Mouse (Mus musculus): ENCODE measurements around the gene Nubpl.
A peak's percentile ranks its signal among the peaks of the same experiment; 100 is the strongest.

Nubpl gene

GRCm38 (mm10) chr12:52328488-52328887 is 231.0 kb downstream of the Nubpl start:
- DNase-seq (ENCODE audit: low read depth, low spot score) = no peak

- DNase-seq (ENCODE audit: low read depth, low spot score) = no peak
These were observed 237.7 kb downstream of the Nubpl start for GRCm38 (mm10) chr12:52335142-52335765.

GRCm38 (mm10) chr12:52338136-52338753 is 240.7 kb downstream of the Nubpl start:
- DNase-seq (ENCODE audit: low read depth, low spot score) = no peak

- DNase-seq (ENCODE audit: low read depth, low spot score) = no peak
These were observed 249.1 kb downstream of the Nubpl start for GRCm38 (mm10) chr12:52346611-52347010.

- no peak for DNase-seq (ENCODE audit: low read depth, low spot score)
These were observed 252.7 kb downstream of the Nubpl start for GRCm38 (mm10) chr12:52350276-52350675.

- DNase-seq (ENCODE audit: low read depth, low spot score) = no peak
These were observed 261.9 kb downstream of the Nubpl start for GRCm38 (mm10) chr12:52359484-52359883.

- DNase-seq (ENCODE audit: low read depth, low spot score) = no peak
These were observed 262.6 kb downstream of the Nubpl start for GRCm38 (mm10) chr12:52360136-52360535.

GRCm38 (mm10) chr12:52361198-52361597 is 263.7 kb downstream of the Nubpl start:
- peak; percentile 14 for DNase-seq (ENCODE audit: low read depth, low spot score)
